Mouse (Mus musculus) T-helper 2 cell (primary cell): ENCODE results near the gene Rab12.
"Not testable (repeated sequence)": the region's sequence is repeated elsewhere in the genome, so short reads cannot be mapped to it uniquely, and the experiment has no call there.

ENCODE experiments used
- in situ Hi-C: fragments of 300-600 bp; cut with MboI, MseI; formaldehyde crosslinking; loops from one replicate; pipeline ENCODE4 v1.15.1; 2025; ENCODE audit warnings: high pct_unique_total_duplicates

Rab12 gene

GRCm38 (mm10) chr17:66519554-66520553 is at the start of gene Rab12:
Gene Rab12 (minus strand): TSS chr17:66519729.
- in situ Hi-C loops: no loop called here

- in situ Hi-C loops: no loop called here
Measured at GRCm38 (mm10) chr17:66564213-66564612, 44.7 kb upstream of the Rab12 start.

GRCm38 (mm10) chr17:66563551-66563950 is 44.0 kb upstream of the Rab12 start:
- in situ Hi-C loops: no loop called here

GRCm38 (mm10) chr17:66561380-66561779 is 41.9 kb upstream of the Rab12 start:
- in situ Hi-C loops: no loop called here

GRCm38 (mm10) chr17:66558404-66559317 is 39.1 kb upstream of the Rab12 start:
- in situ Hi-C loops: no loop called here

GRCm38 (mm10) chr17:66552690-66553089 is 33.2 kb upstream of the Rab12 start:
- in situ Hi-C loops: no loop called here

- in situ Hi-C loops: no loop called here
Measured at GRCm38 (mm10) chr17:66550486-66550885, 31.0 kb upstream of the Rab12 start.

GRCm38 (mm10) chr17:66532285-66532684 is 12.8 kb upstream of the Rab12 start:
- in situ Hi-C loops: no loop called here

GRCm38 (mm10) chr17:66523396-66523795 is 3.9 kb upstream of the Rab12 start:
- in situ Hi-C loops: no loop called here

GRCm38 (mm10) chr17:66522631-66523030 is 3.1 kb upstream of the Rab12 start:
- in situ Hi-C loops: not testable (repeated sequence)

- in situ Hi-C loops: no loop called here
Measured at GRCm38 (mm10) chr17:66518877-66519553, 514 bp downstream of the Rab12 start.

GRCm38 (mm10) chr17:66516953-66517352 is 2.6 kb downstream of the Rab12 start:
- in situ Hi-C loops: no loop called here

GRCm38 (mm10) chr17:66514288-66514995 is 5.1 kb downstream of the Rab12 start:
- in situ Hi-C loops: no loop called here

GRCm38 (mm10) chr17:66512202-66512956 is 7.2 kb downstream of the Rab12 start:
- in situ Hi-C loops: no loop called here

- in situ Hi-C loops: no loop called here
Measured at GRCm38 (mm10) chr17:66510221-66510683, 9.3 kb downstream of the Rab12 start.

GRCm38 (mm10) chr17:66507049-66507954 is 12.2 kb downstream of the Rab12 start:
- in situ Hi-C loops: no loop called here

GRCm38 (mm10) chr17:66504964-66505363 is 14.6 kb downstream of the Rab12 start:
- in situ Hi-C loops: no loop called here

- in situ Hi-C loops: no loop called here
Measured at GRCm38 (mm10) chr17:66504248-66504647, 15.3 kb downstream of the Rab12 start.

- in situ Hi-C loops: no loop called here
Measured at GRCm38 (mm10) chr17:66503466-66503865, 16.1 kb downstream of the Rab12 start.
